Mouse (Mus musculus) left cerebral cortex, postnatal 25 days (tissue): ENCODE measurements around the gene B230217C12Rik. TPM values are rescaled to one million over a fixed set of nuclear protein-coding genes. Genes with fewer than 3 reads are reported as not detected.
"Not testable (repeated sequence)": the region's sequence is repeated elsewhere in the genome, so short reads cannot be mapped to it uniquely, and the experiment has no call there.

Experiments used
- DNase-seq, 2 experiments: peaks; one replicate each; pipeline ENCODE4 v3.0.0; 2022; ENCODE audit warnings: low spot score in 2 of 2, mixed read lengths in 1 of 2
- intact Hi-C: fragments of 180-260 bp; cut with DNase I; formaldehyde crosslinking; loops from one replicate; pipeline ENCODE4 v1.15.1; 2025
- total RNA-seq, 2 experiments: library from RNA; stranded (reverse); gene quantifications; 2 replicates each; pipeline ENCODE4 v1.2.3; 2021

Gene B230217C12Rik
- total RNA-seq, 2 experiments from 2014 or later = 75.4 to 75.9 TPM

DNA sequence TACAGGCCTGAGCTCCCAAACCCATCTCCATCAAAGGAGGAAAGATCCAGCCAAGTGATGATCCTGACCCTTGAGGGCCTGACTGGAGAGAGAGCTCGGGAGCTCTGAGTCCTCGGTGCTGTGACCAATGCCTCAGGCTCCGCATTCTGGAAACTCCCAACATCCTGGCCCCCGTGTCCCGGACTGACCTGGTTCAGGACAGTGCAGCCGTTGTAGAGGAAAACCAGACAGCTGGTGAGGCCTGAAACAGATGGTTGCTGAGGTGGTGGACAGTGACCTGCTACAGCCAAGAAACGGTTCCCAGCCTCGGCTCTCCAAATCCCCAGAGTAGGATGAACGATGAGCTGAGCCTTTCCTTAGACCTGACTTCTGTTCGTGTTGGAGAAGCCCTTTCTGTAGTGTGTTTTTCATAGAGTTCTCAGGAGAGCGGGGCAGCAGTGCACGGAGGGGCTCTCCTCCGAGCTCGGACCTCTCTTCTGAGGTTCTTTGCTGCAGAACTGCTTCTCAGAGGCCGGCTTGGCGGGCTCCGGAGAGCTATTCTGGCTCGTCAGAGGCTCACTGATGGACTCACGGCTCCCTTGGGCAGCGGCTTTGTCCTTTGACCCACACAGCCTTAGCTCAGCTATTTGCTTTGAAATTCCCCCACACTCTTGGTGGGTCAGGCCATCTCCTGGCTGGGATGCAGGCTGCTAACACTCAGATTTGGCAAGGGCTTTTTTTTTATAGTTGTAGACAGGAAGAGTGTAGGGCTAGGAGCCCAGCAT is 17.6 kb upstream of the B230217C12Rik start:
- intact Hi-C loops = no loop called here
- DNase-seq = no peak

DNA sequence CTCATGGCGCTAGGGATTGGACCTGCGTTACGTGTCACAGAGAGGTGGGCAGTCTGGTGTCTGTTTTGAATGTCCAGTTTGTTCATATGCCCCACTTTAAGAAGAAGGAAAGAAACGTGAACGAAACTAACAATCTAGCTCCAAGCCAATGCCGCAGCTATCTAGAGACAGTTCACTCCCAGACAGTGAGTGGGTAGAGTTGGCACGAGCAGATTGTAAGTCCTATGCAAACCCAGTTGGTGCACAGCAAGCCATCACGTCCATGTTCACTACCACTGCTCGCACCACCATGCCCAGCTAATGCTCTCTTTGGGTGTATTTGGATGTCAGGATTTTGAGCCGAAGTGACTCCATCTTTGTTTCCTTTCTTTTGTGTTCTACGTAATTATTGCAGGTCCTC is 16.4 kb upstream of the B230217C12Rik start:
- intact Hi-C loops = no loop called here
- DNase-seq = peak in 1 of 2 experiments; percentile 72

DNA sequence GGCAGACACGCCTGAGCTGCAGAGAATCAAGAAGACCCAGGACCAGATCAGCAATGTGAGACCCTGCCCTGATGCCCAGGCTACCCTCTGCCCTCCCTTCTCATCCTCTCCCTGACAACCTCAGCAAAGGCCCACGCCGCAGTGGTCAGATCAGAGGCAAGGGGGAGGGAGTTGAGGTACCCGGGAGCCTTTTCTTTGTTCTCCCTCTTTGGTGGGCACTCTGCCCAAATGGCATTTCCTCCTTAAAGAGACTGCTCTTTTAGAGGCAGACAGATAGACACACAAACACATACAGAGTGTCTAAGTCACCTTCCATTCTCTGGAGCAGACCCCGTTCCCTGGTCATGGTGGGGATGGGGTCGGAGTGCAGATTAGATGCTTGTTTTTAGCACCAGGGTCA is 15.7 kb upstream of the B230217C12Rik start:
- no peak for DNase-seq
- intact Hi-C loops = no loop called here

DNA sequence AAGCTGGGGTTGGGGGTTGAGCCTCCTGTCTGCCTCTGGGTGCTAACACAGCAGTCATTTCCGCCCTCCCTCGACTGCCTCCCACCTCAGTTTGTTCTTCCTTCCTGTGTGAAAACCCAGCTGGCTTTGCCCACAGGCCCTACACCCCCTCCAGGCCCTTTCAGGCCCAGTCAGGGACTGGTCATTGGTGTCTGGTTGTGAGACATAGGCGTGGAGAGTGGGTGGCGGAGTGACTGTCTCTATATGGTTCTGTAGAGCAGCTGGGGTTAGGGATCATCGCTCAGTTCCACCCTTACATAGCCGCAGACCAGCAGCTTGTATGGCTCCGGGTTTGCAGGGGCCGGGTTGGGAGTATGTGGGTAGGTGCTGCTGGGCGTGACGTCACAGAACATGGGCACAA is 15.3 kb upstream of the B230217C12Rik start:
- intact Hi-C loops = no loop called here
- peak in 1 of 2 experiments; percentile 47 for DNase-seq

DNA sequence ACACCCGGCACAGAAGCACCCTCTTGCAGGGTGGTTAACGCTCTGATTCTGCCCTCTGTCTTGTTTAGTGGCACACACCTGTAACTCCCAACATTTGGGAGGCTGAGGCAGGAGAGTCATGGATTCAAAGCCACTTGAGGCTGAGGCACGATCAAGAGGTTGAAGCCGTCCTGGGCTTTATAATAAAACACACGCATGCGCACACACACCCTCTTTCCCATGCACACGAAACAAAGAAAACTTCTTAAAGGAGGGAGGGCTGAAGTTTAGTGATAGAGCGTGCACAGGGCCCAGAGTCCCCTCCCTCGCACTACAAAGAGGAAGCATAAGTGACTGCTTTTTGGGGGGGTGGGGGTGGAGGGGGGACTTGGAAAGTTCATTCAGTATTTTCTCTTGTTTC is 14.6 kb upstream of the B230217C12Rik start:
- no peak for DNase-seq
- intact Hi-C loops = no loop called here

DNA sequence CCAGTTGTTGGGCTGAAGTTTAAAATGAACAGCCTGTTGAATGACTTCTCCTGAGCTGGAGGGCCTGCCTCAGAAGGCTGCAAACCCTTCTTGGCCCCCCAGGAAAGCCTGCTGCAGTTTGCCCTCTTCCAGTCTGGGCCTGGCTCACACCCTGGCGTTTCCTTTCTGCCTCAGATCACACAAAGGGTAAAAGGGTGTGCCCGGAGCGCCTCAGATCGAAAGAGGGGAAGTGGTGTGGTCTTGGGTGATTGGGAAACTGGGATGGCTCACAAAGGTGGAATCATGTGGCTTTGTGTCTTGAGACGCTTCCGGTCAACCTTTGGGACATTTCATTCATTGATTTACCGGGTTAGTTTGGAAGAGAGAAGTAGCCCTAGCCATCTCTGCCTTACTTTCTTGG is 14.2 kb upstream of the B230217C12Rik start:
- no peak for DNase-seq
- intact Hi-C loops = no loop called here

DNA sequence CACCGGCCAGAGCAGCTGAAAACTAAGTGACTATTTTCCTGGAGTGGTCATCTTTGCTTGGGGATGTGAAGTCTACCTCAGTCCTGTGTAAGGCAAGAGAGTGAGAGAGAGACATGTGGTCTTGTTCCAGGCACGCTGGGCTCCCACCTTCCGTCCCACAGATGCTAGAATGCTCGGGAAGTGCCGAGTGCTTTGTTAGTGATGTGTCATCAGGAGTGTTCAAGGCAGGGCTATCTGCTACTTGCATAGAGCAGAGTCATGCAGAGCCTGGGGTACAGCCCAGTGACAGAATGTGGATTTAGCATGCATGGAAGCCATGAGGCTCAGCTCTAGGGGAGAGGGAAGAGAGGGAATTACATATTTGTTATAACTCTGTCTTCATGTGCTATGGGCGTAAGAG is 12.9 kb upstream of the B230217C12Rik start:
- intact Hi-C loops = no loop called here
- peak in 1 of 2 experiments; percentile 62 for DNase-seq

DNA sequence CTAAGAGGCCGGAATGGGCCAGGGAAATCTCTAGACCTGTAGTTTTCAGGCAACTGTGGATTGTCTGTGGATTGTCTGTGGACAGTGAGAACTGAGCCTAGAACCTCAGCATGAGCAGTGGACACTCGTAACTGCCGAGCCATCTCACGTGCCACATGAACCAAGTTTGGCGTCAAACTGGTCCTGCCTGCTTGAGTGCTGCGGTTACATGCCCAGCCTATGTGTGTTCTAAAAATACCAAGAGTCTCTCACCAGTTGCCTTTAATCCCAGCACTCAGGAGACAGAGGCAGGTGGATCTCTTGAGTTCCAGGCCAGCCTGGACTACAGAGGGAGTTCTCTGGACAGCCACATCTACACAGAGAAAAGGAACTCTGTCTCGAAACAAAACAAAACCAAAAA is 11.2 kb upstream of the B230217C12Rik start:
- no peak for DNase-seq
- intact Hi-C loops = no loop called here

DNA sequence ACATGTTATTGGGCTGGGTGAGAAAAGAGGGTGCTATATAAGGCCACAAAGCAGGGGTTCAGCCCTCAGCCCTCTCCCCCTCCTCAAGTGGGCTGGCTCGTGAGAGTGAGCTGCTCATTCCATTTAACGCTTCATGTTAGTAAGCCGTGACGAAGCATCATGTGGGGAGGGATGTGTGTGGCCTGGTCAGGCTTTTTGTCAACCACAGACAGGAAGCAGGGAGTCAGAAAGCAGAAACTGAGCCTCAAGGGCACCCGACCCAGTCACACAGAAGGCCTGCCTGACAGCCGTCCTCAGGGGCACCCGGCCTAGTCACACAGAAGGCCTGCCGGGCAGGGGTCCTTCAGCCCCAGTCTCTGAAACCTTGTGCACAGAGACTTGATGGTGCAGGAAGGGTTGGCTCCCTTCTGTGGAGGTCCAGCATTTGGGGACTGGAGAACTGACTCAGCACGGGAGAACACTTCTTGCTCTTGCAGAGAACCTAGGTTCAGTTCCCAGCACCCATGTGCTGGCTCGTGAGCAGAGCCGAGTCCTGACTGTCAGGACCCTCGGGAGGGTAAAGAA is 10.6 kb upstream of the B230217C12Rik start:
- intact Hi-C loops = no loop called here
- DNase-seq = no peak

DNA sequence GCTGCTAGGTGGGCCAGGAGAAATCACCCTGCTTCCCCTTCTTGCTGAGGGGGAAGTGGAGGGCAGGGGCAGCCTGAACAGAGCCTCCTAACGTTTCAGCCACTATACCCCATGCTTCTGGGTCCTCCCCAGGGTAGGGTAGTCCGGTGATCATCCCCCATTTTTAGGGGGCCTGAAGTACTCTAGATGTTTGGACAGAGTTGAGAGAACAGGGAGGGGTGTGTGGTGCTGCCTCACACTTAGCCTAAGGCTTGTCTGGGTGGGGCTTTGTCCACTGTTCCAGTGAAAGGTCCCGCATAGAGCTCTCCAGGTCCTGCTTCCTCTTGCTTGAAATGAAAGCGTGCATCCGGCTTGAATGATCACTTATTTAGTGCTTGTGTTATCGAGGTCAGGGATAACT is 10.1 kb upstream of the B230217C12Rik start:
- intact Hi-C loops = no loop called here
- no peak for DNase-seq

DNA sequence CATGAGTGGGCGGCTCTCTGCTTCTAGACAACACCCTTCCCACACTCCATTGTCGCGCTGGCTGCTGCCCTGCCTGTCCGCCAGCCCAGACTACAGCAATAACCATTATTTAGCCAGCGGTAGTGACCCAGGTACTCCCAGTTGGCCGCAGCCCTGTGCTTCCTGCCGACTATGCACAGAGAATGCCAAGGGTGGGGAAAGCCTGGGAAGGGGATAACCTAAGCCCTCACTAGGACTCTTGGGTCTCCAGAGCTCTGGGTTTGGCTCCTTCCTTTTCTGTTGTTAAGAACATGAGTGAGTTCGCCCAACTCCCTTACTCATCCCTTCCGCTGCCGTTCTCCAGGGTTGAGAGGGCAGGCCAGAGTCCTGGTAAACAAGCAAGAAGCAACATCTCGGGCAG is 8.6 kb upstream of the B230217C12Rik start:
- no peak for DNase-seq

DNA sequence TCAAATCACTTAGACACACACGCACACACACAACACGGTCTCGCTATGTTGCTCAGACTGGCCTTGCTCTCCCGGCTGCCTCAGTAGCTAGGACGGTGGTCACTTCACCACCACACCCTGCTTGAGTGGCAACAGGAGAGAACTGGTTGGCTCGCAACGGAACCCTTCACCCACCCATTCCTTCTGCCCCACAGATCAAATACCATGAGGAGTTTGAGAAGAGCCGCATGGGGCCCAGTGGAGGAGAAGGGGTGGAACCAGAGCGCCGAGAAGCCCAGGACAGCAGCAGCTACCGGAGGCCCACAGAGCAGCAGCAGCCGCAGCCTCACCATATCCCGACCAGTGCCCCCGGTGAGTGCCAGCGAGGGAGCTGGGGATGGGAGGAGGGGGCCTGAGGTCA is 7.2 kb upstream of the B230217C12Rik start:
- no peak for DNase-seq
- intact Hi-C loops = no loop called here

More for the DNA sequence above, 8.6 kb upstream of the B230217C12Rik start:
- intact Hi-C loops = no loop called here

DNA sequence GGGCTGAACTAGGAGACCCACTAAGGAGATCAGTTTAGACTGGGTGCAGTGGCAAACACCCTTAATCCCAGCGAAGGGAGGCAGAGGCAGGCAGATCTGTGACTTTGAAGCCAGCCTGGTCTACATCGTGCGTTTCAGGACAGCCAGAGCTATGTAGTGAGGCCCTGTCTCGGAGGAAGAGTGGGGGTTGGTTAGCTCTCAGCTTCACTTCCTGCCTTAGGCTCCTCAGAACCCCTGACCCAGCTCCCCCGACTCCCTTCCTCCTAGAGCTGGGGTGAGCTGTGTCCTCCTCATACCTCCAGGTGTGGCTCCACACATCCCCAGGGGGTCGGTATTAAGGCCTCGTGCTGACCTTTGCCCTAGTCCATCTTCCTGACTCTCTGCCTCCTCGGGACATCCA is 4.0 kb upstream of the B230217C12Rik start:
- intact Hi-C loops = no loop called here
- no peak for DNase-seq

DNA sequence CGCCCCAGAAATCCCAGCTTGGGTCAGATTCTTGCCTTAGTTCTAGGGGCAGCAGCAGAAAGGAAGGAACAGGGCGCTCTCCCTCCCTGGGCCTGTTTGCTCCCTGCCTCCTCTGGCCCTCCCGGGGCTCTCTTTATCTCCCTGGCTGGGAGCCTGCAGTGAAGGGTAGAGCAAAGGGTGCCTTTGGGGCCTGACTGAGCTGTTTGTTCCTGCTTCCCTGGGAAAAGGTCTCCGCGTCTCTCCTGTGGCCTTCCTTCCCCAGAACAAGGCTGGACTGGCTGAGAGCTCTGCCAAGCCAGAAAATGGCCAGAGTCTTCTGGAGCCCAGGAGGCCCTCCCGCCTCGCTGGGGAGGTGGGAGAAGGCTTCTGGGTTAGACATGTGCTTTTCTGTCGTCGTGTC is 3.5 kb upstream of the B230217C12Rik start:
- DNase-seq, intact Hi-C loops: not testable (repeated sequence)

DNA sequence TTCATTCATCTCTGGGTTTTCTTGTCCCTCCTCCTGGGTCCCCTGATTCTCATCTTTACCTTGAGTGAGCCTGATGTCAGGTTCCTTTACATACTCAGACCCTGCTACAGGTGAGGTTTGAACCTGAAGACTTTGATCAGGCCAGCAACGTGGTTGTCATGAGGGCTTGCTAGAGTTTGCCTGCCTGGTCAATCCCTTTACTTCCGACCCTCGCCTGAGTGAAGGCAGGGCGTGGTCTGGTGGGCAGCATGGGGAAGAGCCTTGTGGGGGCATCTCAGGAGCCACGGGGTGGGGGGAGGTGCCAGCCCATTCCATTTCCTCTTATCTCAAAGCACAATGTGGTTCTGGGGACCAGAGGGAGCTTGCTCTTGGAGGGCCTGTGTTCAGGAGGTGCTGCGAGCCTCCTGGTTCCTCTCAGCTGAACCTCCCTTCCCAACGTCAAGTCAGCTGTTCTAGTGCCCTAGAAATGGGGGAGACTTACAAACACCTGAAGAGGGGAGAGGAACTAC is 2.9 kb upstream of the B230217C12Rik start:
- DNase-seq = no peak
- intact Hi-C loops = no loop called here

DNA sequence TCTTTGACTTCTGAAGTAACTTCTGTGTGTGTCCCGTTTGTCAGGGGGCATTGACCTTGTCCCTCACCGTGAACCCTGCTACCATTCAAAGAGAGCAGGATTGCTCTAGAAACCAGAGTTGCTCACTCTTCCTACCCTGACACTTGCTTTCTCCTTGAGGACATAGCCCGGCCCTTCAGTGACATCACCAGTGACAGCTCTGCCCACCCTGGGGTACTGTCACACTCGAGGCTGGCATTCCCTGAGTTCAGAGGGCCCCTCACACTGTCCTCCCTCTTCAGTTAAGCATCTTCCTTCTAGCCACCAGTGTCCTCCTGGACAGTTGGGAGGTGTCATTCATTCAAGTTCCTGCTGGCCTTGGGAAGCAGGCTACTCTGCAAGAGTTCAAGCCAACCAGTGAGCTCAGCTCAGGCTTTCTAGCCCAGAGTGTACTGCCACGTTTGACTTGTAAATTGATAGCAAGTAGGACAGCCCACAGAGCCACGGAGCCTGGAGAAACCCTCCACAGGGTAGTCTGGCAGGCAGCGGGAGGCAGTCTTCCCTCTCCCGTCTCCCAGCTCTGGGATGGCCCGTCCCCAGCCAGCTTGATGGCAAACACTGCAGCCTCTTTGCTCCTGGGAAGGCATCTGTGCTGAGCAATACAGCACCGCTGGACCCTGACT is 1.7 kb upstream of the B230217C12Rik start:
- no peak for DNase-seq
- intact Hi-C loops = no loop called here

DNA sequence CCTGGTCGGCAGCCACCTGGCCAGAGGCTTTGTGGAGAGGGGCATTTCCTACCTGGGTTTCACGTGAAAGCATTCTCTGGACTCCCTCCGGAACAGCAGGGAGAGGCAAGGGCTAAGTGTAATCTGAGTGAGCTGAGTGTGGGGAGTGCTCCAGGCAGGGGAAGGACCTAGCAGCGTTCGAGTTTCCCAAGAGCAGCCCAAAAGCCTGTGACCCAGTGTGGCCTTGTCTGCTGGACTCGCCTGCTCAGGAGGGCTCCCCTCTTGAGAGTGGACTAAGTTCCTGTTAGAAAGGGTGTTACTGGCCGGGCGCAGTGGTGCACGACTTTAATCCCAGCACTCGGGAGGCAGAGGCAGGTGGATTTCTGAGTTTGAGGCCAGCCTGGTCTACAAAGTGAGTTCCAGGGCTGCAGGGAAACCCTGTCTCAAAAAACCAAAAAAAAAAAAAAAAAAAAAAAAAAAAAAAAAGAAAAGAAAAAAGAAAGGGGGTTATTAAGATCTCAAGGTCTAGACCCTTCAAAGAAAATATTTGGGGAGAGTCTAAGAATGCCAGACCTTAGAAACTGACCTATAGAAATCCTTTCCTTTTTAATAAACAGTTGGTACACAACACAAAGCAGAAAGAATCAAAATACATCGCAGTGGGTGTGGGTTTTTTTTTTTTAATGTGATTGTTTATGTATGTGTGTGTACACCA is 992 bp upstream of the B230217C12Rik start:
- DNase-seq = no peak
- intact Hi-C loops = loop anchor here (2.0 kb wide), 2 partner anchors 35 to 43 kb away; no protein-coding TSS in a partner anchor

DNA sequence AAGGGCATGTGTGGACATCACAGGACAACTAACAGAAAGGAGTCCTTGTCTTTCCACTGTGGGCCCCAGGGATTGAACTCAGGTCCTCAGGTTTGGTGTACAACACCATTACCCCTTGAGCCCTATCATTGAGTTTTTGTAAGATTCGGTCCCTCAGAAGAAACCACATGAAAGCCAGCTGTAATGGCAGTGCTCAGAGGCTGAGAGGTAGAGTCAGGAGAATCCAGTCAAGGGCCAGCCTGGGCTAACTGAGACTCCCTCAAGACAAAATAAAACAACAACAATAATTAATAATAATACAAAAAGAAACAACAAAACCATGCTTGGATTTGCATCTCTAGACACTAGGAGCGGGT is 467 bp upstream of the B230217C12Rik start:
- intact Hi-C loops = loop anchor here (2.0 kb wide), 2 partner anchors 35 to 43 kb away; no protein-coding TSS in a partner anchor
- DNase-seq = no peak

DNA sequence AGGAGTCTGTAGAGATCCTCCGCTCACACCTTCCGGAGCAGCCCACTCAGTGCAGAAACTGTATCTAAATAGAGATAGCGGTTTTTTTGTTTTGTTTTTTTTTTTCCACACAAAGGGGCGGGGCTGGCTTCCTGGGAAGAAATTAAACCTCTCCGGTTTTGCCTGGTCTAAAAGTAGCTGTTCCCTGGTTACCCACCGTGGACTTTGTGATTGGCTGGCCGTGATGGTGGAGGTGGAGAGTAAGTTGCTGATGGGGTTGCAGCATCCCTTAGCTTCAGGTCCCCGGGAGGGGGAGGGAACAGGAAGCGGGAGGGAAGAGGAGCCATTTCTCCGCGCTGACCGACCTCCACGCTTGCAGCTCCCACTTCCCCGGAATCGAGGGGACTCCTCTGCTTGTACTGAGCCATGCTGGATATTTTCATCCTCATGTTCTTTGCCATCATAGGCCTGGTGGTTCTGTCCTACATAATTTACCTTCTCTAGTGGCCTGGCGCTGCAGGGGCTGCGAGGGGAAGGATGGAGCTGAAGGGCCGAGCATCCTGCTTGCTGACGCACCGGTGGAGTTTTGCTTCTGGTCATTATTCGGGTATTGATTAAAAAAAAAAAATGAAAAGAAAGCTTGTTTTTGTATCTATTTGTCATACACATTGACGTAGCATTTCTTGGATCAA is 546 bp downstream of the B230217C12Rik start:
- intact Hi-C loops = loop anchor here (1.0 to 2.0 kb wide), 4 partner anchors 26 to 42 kb away; no protein-coding TSS in a partner anchor
- DNase-seq = peak; percentile 87 to 99

DNA sequence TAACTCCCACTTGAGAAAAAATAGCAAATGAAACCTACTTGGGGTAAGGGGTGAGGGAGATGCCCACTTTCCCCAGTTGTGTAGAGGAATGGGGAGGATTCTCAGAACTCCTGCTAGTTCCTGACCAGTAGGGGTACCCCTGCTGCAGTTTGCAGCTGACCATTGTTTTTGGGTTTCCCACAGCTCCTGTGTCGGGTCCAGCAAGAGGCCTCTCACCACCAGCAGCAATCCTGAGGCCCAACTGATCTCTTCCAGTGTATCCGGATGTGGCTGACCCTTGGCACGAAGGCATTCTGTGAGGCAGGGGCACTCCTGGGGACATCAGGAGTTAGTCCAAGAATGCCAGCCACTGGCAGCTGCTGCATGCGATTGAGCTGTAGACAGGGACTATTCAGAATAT is 1.4 kb downstream of the B230217C12Rik start:
- intact Hi-C loops = no loop called here
- DNase-seq = peak in 1 of 2 experiments; percentile 54
